Mouse (Mus musculus): ENCODE measurements around the gene Psmd2.

- TF ChIP-seq CTCF (IDR thresholded peaks at IDR 0.05; ENCODE audit: borderline replicate concordance, insufficient read depth, low read depth, low read length) (no peak), POLR2A (IDR thresholded peaks at IDR 0.05; ENCODE audit: borderline replicate concordance, insufficient read depth, low read length) (peak; percentile 32; the same call in 1 of the 2 replicates)
Observed at GRCm38 (mm10) chr16:20621191-20621990, 30.1 kb upstream of the Psmd2 start, which contains the start of gene Camk2n2.
